Mouse (Mus musculus) testis, adult 2 months (tissue): ENCODE data around the gene March5. TPM values are rescaled to one million over a fixed set of nuclear protein-coding genes. Genes with fewer than 3 reads are reported as not detected.

ENCODE experiments used
- H3K27ac ChIP-seq: fragments of 200-500 bp; 2 replicates; pipeline ENCODE4 v1.5.1; 2012; ENCODE audit warnings: low read depth, low read length; ENCODE audit not compliant: control insufficient read depth, insufficient read depth
- H3K27me3 ChIP-seq: fragments of 200-500 bp; 2 replicates; pipeline ENCODE4 v1.6.1; 2012; ENCODE audit warnings: mild to moderate bottlenecking, low read length, moderate library complexity; ENCODE audit not compliant: control insufficient read depth, insufficient read depth
- H3K36me3 ChIP-seq: fragments of 200-500 bp; 2 replicates; pipeline ENCODE4 v1.6.1; 2012; ENCODE audit warnings: mild to moderate bottlenecking, low read length; ENCODE audit not compliant: control insufficient read depth, insufficient read depth
- H3K4me1 ChIP-seq: fragments of 200-500 bp; 2 replicates; pipeline ENCODE4 v1.6.1; 2012; ENCODE audit warnings: low read length; ENCODE audit not compliant: control insufficient read depth, insufficient read depth
- H3K4me3 ChIP-seq: fragments of 200-500 bp; 2 replicates; pipeline ENCODE4 v1.5.1; 2012; ENCODE audit warnings: low read depth, mild to moderate bottlenecking, low read length, moderate library complexity, mixed read lengths; ENCODE audit not compliant: control insufficient read depth
- CTCF ChIP-seq: fragments of 200-500 bp; IDR thresholded peaks from 2 replicates; pipeline ENCODE4 v1.5.1; 2012; ENCODE audit warnings: low read depth, mild to moderate bottlenecking, inconsistent platforms, low read length, moderate library complexity; ENCODE audit not compliant: control insufficient read depth, insufficient read depth, insufficient replicate concordance
- POLR2A ChIP-seq: fragments of 200-500 bp; IDR thresholded peaks from 2 replicates; pipeline ENCODE4 v1.6.1; 2012; ENCODE audit warnings: low read depth, mild to moderate bottlenecking, inconsistent platforms, low read length, moderate library complexity; ENCODE audit not compliant: control insufficient read depth
- polyA plus RNA-seq: library from polyadenylated mRNA; depleted of rRNA; stranded (reverse); fragments of >200 nt; gene quantifications from 2 replicates; pipeline ENCODE4 v1.2.3, GENCODE M21; 2012

The March5 gene
- polyA plus RNA-seq, 1 experiment = 31.2 TPM

DNA sequence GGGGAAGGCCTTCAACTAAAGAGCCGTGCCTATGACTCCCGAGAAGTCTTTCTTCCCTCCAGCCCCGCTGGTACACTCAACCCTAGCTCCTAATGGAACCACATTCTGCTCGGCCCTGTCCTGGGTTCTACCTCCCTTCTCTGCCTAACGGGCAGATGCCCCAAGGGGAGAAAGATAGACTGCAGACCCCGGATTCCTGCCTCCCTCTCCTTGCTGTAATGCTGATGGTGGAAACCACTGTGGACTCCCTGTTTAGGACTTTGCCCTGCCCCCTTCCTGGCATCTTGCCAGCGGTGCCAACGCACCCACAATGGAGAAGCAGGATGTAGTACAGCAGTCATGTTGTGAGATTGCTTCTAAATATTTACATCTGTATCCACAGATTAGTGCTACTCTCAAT, 28.5 kb downstream of the March5 start:
- no peak overlapping the region for H3K27ac ChIP-seq
- no peaks in the 10 kb centered on the region for H3K36me3 ChIP-seq
- H3K4me3 ChIP-seq = no peak overlapping the region
- H3K27me3 ChIP-seq = no peaks in the 10 kb centered on the region
- peaks cover 11% of the 10 kb centered on the region; the same call in 1 of the 2 replicates for H3K4me1 ChIP-seq
- TF ChIP-seq CTCF (no peak), POLR2A (no peak)

DNA sequence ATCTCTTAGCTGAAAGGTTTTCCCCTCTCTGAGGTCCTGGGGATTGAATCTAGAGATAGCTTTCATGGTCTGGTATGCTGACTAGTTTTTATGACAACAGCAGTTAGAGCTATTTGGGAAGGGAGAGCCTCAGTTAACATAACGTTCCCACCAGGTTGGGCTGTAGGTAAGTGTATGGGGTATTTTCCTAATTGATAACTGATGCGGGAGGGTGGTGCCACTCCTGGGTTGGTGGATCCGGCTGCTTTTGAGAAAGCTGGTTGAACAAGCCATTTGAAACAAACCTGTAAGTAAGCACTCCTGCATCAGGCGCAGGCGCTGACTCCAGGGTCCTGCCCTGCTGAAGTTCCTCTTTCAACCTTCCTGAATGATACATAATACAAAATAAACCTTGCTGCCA, 30.0 kb downstream of the March5 start:
- Histone ChIP-seq H3K27me3 (no peaks in the 10 kb centered on the region), H3K27ac (no peak overlapping the region), H3K4me1 (peaks cover 11% of the 10 kb centered on the region; the same call in 1 of the 2 replicates), H3K36me3 (no peaks in the 10 kb centered on the region), H3K4me3 (no peak overlapping the region)
- TF ChIP-seq CTCF = no peak
- no peak for TF ChIP-seq POLR2A

GRCm38 (mm10) chr19:37237712-37238437, 30.5 kb downstream of the March5 start:
- Histone ChIP-seq H3K36me3 (no peaks in the 10 kb centered on the region), H3K27me3 (no peaks in the 10 kb centered on the region), H3K4me3 (no peak overlapping the region), H3K4me1 (peaks cover 11% of the 10 kb centered on the region; the same call in 1 of the 2 replicates), H3K27ac (no peak overlapping the region)
- TF ChIP-seq CTCF (no peak), POLR2A (no peak)

- TF ChIP-seq CTCF (no peak), POLR2A (no peak)
- H3K4me3 ChIP-seq = no peak overlapping the region
- no peaks in the 10 kb centered on the region for H3K36me3 ChIP-seq
- H3K27ac ChIP-seq = no peak overlapping the region
- no peaks in the 10 kb centered on the region for H3K27me3 ChIP-seq
- peaks cover 11% of the 10 kb centered on the region; the same call in 1 of the 2 replicates for H3K4me1 ChIP-seq
Measured at GRCm38 (mm10) chr19:37238651-37239050, 31.3 kb downstream of the March5 start.

DNA sequence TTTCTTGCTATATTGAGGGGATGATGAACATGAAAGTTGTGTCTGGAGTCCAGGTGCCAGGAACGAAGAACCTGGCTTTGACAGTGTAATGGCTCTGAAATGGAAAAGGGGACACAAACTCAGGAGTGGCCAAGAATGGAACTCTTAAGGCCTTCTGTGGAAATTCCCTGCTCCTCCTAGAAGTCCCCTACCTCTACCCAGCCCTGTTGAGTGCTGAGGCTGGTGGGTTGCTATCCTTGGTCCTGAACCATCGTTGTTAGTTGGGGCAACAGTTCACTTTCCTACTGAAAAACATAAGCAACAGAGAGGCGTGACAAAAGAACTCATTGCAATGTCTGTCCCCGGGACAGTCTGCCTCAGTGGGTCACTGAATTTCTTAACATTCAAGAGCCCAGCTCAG, 31.8 kb downstream of the March5 start:
- Histone ChIP-seq H3K36me3 (no peaks in the 10 kb centered on the region), H3K27ac (no peak overlapping the region), H3K27me3 (no peaks in the 10 kb centered on the region), H3K4me3 (no peak overlapping the region), H3K4me1 (peaks cover 6% of the 10 kb centered on the region; the same call in 1 of the 2 replicates)
- no peak for TF ChIP-seq CTCF
- TF ChIP-seq POLR2A = no peak

DNA sequence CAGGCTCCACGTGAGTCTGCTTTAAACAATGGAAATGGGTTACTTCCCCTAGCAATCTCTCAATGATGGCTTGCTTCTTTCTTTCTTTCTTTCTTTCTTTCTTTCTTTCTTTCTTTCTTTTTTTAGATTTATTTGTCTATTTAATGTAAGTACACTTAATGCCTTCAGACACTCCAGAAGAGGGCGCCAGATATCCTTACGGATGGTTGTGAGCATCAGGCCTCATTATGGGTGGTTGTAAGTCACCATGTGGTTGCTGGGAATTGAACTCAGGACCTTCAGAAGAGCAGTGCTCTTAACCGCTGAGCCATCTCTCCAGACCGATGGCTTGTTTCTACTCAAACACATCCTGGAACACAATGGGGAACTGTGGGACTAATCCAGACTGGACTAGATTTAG, 33.9 kb downstream of the March5 start:
- H3K36me3 ChIP-seq = no peaks in the 10 kb centered on the region

DNA sequence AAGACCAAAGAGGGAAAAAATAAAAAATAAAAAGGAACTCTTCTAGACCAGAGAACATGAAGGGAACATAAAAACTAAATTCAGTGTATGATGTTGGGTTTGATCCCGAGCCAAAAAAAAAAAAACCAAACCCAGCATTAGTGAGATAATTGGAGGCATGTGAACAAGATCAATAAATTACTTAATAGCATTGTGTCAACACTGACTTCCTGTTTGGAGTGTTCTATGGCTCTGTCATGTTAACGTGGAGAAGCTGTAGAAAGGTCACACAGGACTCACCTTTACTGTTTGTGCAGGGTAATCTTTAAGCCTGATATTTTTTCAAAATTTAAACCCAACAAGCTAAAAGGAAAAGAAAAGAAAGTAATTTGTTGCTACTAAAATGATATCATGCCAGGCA, 35.4 kb downstream of the March5 start:
- Histone ChIP-seq H3K27me3 (no peaks in the 10 kb centered on the region), H3K27ac (no peak overlapping the region), H3K36me3 (no peaks in the 10 kb centered on the region), H3K4me1 (peaks cover 6% of the 10 kb centered on the region; the same call in 1 of the 2 replicates), H3K4me3 (no peak overlapping the region)
- TF ChIP-seq CTCF (no peak), POLR2A (no peak)

More for the DNA sequence above, 33.9 kb downstream of the March5 start:
- TF ChIP-seq CTCF (no peak), POLR2A (no peak)
- Histone ChIP-seq H3K4me1 (peaks cover 6% of the 10 kb centered on the region; the same call in 1 of the 2 replicates), H3K4me3 (no peak overlapping the region), H3K27me3 (no peaks in the 10 kb centered on the region), H3K27ac (no peak overlapping the region)
